Mouse (Mus musculus) ES-E14 (cell line): ENCODE measurements around the gene Nr1d2.
"Not testable (repeated sequence)": the region's sequence is repeated elsewhere in the genome, so short reads cannot be mapped to it uniquely, and the experiment has no call there.

Experiments used
- CHD2 ChIP-seq: IDR thresholded peaks from 2 replicates; pipeline ENCODE4 v1.6.1; 2014; ENCODE audit warnings: mild to moderate bottlenecking, low read depth, low read length, inconsistent platforms
- HCFC1 ChIP-seq: IDR thresholded peaks from 2 replicates; pipeline ENCODE4 v1.6.1; 2012; ENCODE audit warnings: low read length, inconsistent platforms, borderline replicate concordance; ENCODE audit not compliant: insufficient read depth
- MAFK ChIP-seq: IDR thresholded peaks from 2 replicates; pipeline ENCODE4 v1.6.1; 2014; ENCODE audit warnings: mild to moderate bottlenecking, low read depth, low read length, inconsistent platforms; ENCODE audit not compliant: insufficient read depth
- ZC3H11A ChIP-seq: IDR thresholded peaks from 2 replicates; pipeline ENCODE4 v1.6.1; 2012; ENCODE audit warnings: low read depth, mild to moderate bottlenecking, inconsistent platforms, low read length, borderline replicate concordance
- ZNF384 ChIP-seq: IDR thresholded peaks from 2 replicates; pipeline ENCODE4 v1.6.1; 2012; ENCODE audit warnings: low read depth, low read length, inconsistent platforms

DNA sequence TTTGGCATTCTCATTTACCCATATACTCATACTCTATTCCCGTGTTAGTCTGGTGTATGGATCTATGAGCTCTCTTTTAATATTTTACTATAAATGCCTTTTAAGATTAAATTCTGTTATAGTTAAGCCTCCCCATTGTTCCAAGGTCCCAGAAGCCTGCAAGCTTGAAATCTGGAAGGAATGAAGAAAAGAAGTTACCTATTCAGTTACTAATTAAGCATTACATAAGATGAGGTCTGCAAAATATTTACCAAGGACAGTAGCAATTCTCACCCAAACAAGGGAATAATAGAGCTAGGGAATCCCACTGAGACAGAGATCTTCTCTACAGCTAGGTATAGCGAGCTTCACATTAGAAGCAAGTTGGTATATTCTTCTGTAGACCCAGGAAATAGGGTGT, 61.4 kb downstream of the Nr1d2 start:
- not testable (repeated sequence) for TF ChIP-seq HCFC1, MAFK, CHD2, ZC3H11A, ZNF384
